ENCODE assay signal across 29 mouse cellular contexts in genomic region chr17:26865156-26865555, GRCm38 (mm10). TPM values are rescaled to one million over a fixed set of nuclear protein-coding genes. Genes with fewer than 3 reads are reported as not detected.
DNase-seq lines count a peak whose midpoint lies in the region; ATAC-seq lines count a peak whose summit lies in the region.
"Had no signal": no experiment of that assay in that cellular context is flagged by ENCODE, and none has a peak within 500 bp of the region (broad histone marks: within the 10 kb centered on the region; RNA-seq: fewer than 3 reads in every experiment).

No protein-coding gene starts in this region.

- 0 out of 2 replicates have a peak, but pooled peaks have one; percentile 16 for ATAC-seq in heart, embryonic 12.5 days (ENCODE audit: insufficient number of reproducible peaks, low FRiP score)
- ATAC-seq in heart, embryonic 15.5 days (replicated peaks; ENCODE audit: insufficient number of reproducible peaks, insufficient read depth, low FRiP score, low read depth) = peak; percentile 54
- no peak for ATAC-seq in midbrain, embryonic 11.5 days (ENCODE audit: low FRiP score)
- ATAC-seq: CD4-positive, CD25-positive, alpha-beta regulatory T cell, adult 4 months; forebrain, embryonic 14.5 days; hindbrain, embryonic 16.5 days; inflammation-experienced regulatory T-cells, adult 6 months; intestine, postnatal 0 days had no signal

- H3K4me2 ChIP-seq in heart, embryonic 12.5 days = peak overlapping the region; percentile 55
- peak overlapping the region; percentile 41 for H3K4me2 ChIP-seq in heart, embryonic 15.5 days
- H3K4me2 ChIP-seq in midbrain, embryonic 11.5 days = no peak overlapping the region
- H3K4me2 ChIP-seq: embryonic facial prominence, embryonic 15.5 days; hindbrain, embryonic 12.5 days had no signal

- H3K9ac ChIP-seq in heart, embryonic 12.5 days = peak overlapping the region; percentile 56; the same call in 1 of the 2 replicates
- 0 out of 2 replicates have a peak overlapping the region, but pooled peaks have one; percentile 15 for H3K9ac ChIP-seq in heart, embryonic 15.5 days
- no peak overlapping the region for H3K9ac ChIP-seq in midbrain, embryonic 11.5 days (ENCODE audit: low read length)
- H3K9ac ChIP-seq: embryonic facial prominence, embryonic 15.5 days; hindbrain, embryonic 12.5 days had no signal

- no peak overlapping the region for H3K4me3 ChIP-seq in heart, embryonic 12.5 days
- H3K4me3 ChIP-seq in heart, embryonic 15.5 days = no peak overlapping the region
- no peak overlapping the region for H3K4me3 ChIP-seq in midbrain, embryonic 11.5 days (ENCODE audit: low read depth, low read length)
- H3K4me3 ChIP-seq: embryonic facial prominence, embryonic 15.5 days; erythroblast, embryonic 14.5 days; forebrain, embryonic 10.5 days; hindbrain, embryonic 12.5 days had no signal

- WGBS in heart, embryonic 12.5 days = 32% methylated on average over 6 of the region's 6 CpGs
- whole genome bisulfite sequencing in heart, embryonic 15.5 days = 31% methylated on average over 6 of the region's 6 CpGs
- WGBS in midbrain, embryonic 11.5 days = 70% methylated on average over 6 of the region's 6 CpGs

- H3K4me1 ChIP-seq in heart, embryonic 12.5 days (replicated peaks) = peaks cover 65% of the 10 kb centered on the region
- peaks cover 57% of the 10 kb centered on the region for H3K4me1 ChIP-seq in heart, embryonic 15.5 days (replicated peaks)
- H3K4me1 ChIP-seq in midbrain, embryonic 11.5 days (ENCODE audit: control insufficient read depth, insufficient read depth, low read length) = no peaks in the 10 kb centered on the region
- H3K4me1 ChIP-seq: embryonic facial prominence, embryonic 15.5 days; hindbrain, embryonic 12.5 days had no signal

- H3K27me3 ChIP-seq in heart, embryonic 12.5 days (replicated peaks) = no peaks in the 10 kb centered on the region
- H3K27me3 ChIP-seq in heart, embryonic 15.5 days = no peaks in the 10 kb centered on the region
- no peaks in the 10 kb centered on the region; the same call in 1 of the 2 replicates for H3K27me3 ChIP-seq in midbrain, embryonic 11.5 days (ENCODE audit: control insufficient read depth, insufficient read depth, low read length)

- peaks cover 3% of the 10 kb centered on the region; the same call in 1 of the 2 replicates for H3K9me3 ChIP-seq in heart, embryonic 12.5 days (replicated peaks)
- no peaks in the 10 kb centered on the region for H3K9me3 ChIP-seq in heart, embryonic 15.5 days (replicated peaks)
- H3K9me3 ChIP-seq in midbrain, embryonic 11.5 days (ENCODE audit: control insufficient read depth, low read length) = peaks cover 3% of the 10 kb centered on the region; the same call in 1 of the 2 replicates
- H3K9me3 ChIP-seq: embryonic facial prominence, embryonic 15.5 days; hindbrain, embryonic 12.5 days had no signal

- peak; percentile 93 for DNase-seq in heart, adult 11 months
- DNase-seq in heart, adult 8-10 months (ENCODE audit: low spot score) = no peak
- DNase-seq in heart, postnatal 25 days (ENCODE audit: low spot score) = no peak
- DNase-seq in frontal cortex, postnatal 14 days (ENCODE audit: low spot score in 2 of 2) = no peak
- no peak for DNase-seq in midbrain, embryonic 11.5 days (ENCODE audit: low spot score, missing footprints)
- DNase-seq: adrenal gland, postnatal 10 days; B cell, adult 2 months; cerebellum, adult 11 months; cerebellum, adult 8-10 months; cerebellum, postnatal 14 days; embryo, embryonic 11 days; gastrocnemius, postnatal 36 days; kidney, adult 8-10 months had no signal

- intact Hi-C loops in heart, postnatal 25 days (cut with DNase I) = no loop called here

- peak overlapping the region; percentile 99 for H3K27ac ChIP-seq in heart, embryonic 12.5 days (ENCODE audit: poor library complexity, severe bottlenecking)
- peak overlapping the region; percentile 96 for H3K27ac ChIP-seq in heart, embryonic 15.5 days
- no peak overlapping the region for H3K27ac ChIP-seq in midbrain, embryonic 11.5 days (ENCODE audit: low read depth, low read length)
- H3K27ac ChIP-seq: embryonic facial prominence, embryonic 15.5 days; forebrain, embryonic 10.5 days; hindbrain, embryonic 12.5 days had no signal

- H3K36me3 ChIP-seq in heart, embryonic 12.5 days = peaks cover 4% of the 10 kb centered on the region; the same call in 1 of the 2 replicates
- no peaks in the 10 kb centered on the region for H3K36me3 ChIP-seq in heart, embryonic 15.5 days
- no peaks in the 10 kb centered on the region for H3K36me3 ChIP-seq in midbrain, embryonic 11.5 days (ENCODE audit: control insufficient read depth, insufficient read depth, low read length)
- H3K36me3 ChIP-seq: embryonic facial prominence, embryonic 15.5 days; forebrain, embryonic 10.5 days; G1E; hindbrain, embryonic 12.5 days had no signal

RNA-seq across cellular contexts. Expression of gene Nkx2-5, which starts 20.3 kb away (rescaled TPM):
- 10 to 100 TPM; 75.8 to 81.5 (median 79.7) TPM for total RNA-seq in heart, adult 8-10 months (2022)
- polyA plus RNA-seq in heart, embryonic 12.5 days (2016; fragmentation: Nextera tagmentation; extraction: Ambion mirVana) = 200 and 212 TPM in 2 replicates
- total RNA-seq in heart, postnatal 25 days (2021) = 10 to 100 TPM; 79.5 to 91.8 TPM
- polyA plus RNA-seq in heart, embryonic 15.5 days (2015; fragmentation: Nextera tagmentation; extraction: Ambion mirVana) = 131 and 147 TPM in 2 replicates
- not detected in 2 replicates for polyA plus RNA-seq in midbrain, embryonic 11.5 days (2014; fragmentation: Nextera tagmentation; extraction: Ambion mirVana)
- total RNA-seq: adrenal gland, postnatal 10 days; adrenal gland, postnatal 4 days; common myeloid progenitor, adult 5-6 weeks; G1E; gastrocnemius, adult 8-10 months; gastrocnemius, postnatal 36 days had no signal
- polyA plus RNA-seq: brain, embryonic 14.5 days; CD4-positive, CD25-positive, alpha-beta regulatory T cell, adult 4 months; erythroblast, embryonic 14.5 days; forebrain, embryonic 10.5 days; forebrain, embryonic 14.5 days; G1E; hindbrain, embryonic 12.5 days; hindbrain, embryonic 16.5 days; inflammation-experienced regulatory T-cells, adult 6 months had no signal

RNA-seq across cellular contexts. Expression of gene Kifc5b, which starts 51.7 kb away (rescaled TPM):
- under 1 TPM; 0.29 to 0.81 (median 0.48) TPM for total RNA-seq in heart, adult 8-10 months (2022)
- polyA plus RNA-seq in heart, embryonic 12.5 days (2016; fragmentation: Nextera tagmentation; extraction: Ambion mirVana) = 5.2 and 5.7 TPM in 2 replicates
- under 1 TPM; 0.44 to 0.48 TPM for total RNA-seq in heart, postnatal 25 days (2021)
- 5.3 and 7.4 TPM in 2 replicates for polyA plus RNA-seq in heart, embryonic 15.5 days (2015; fragmentation: Nextera tagmentation; extraction: Ambion mirVana)
- 3.8 and 6.4 TPM in 2 replicates for polyA plus RNA-seq in midbrain, embryonic 11.5 days (2014; fragmentation: Nextera tagmentation; extraction: Ambion mirVana)

Comparison
In these comparisons a context has a peak if more than half of its experiments do, and no peak if none do; other contexts are left out.
1. RNA of gene Nkx2-5, which starts 20.3 kb away (polyA plus RNA-seq): 200 to 212 TPM in heart, embryonic 12.5 days and 131 to 147 TPM in heart, embryonic 15.5 days; not detected in midbrain, embryonic 11.5 days; every median in the first group is over 100 times any median in the second.